Mouse (Mus musculus) B cell, adult 67 days (primary cell): ENCODE results near the gene S1pr3. TPM values are rescaled to one million over a fixed set of nuclear protein-coding genes. Genes with fewer than 3 reads are reported as not detected.

Experiments
- total RNA-seq, 2 experiments: library from RNA; stranded (reverse); gene quantifications; 4 replicates each; pipeline ENCODE4 v1.2.4; 2023

The S1pr3 gene
- total RNA-seq: 10 to 100 TPM; 83.2 to 87.8 TPM

DNA sequence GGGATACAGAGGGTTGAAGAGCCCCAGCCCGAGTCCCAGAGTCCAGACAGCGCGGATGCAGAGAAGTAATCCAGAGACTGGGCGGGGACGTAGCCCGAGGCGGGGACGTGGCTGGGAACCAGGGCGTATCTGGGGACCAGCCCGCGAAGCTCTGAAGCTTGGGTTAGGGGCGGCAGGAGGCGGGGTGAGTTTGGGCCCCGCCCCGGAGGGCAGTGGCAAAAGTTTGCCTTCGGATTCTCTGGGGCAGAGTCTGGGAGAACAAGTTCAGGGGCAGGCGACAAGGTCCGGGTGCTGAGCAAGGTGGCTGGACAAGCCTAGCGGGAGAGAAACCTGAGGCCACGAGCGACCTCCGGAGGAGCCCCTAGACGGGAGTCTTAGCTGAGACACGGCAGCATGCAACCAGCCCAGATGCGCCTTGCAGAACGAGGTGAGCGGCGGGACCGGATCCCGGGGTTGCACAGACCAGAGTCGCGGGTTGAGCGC, at the start of gene S1pr3:
Gene S1pr3 (plus strand): TSS at position 121 of the 483 bp plus-strand sequence.

Other genes with a start within 250 kb of the S1pr3 start
- gene Nxnl2, start 237.6 kb upstream of the S1pr3 start, total RNA-seq: 1 to 10 TPM; 2.0 to 2.1 TPM
- gene Shc3, start 160.8 kb downstream of the S1pr3 start, total RNA-seq: not detected
- 10 to 100 TPM; 28.2 to 31.2 TPM for gene Cks2, start 236.6 kb downstream of the S1pr3 start, total RNA-seq
- 10 to 100 TPM; 67.5 to 68.1 TPM for gene Secisbp2, start 243.1 kb downstream of the S1pr3 start, total RNA-seq